Mouse (Mus musculus) monocyte, adult 59 days (primary cell): ENCODE data around the gene Npepps. TPM values are rescaled to one million over a fixed set of nuclear protein-coding genes. Genes with fewer than 3 reads are reported as not detected.

ENCODE experiments used
- total RNA-seq, 2 experiments: library from RNA; stranded (reverse); gene quantifications; one replicate each; pipeline ENCODE4 v1.2.4; 2023

Npepps gene
- 10 to 100 TPM; 59.1 to 59.2 TPM for total RNA-seq

DNA sequence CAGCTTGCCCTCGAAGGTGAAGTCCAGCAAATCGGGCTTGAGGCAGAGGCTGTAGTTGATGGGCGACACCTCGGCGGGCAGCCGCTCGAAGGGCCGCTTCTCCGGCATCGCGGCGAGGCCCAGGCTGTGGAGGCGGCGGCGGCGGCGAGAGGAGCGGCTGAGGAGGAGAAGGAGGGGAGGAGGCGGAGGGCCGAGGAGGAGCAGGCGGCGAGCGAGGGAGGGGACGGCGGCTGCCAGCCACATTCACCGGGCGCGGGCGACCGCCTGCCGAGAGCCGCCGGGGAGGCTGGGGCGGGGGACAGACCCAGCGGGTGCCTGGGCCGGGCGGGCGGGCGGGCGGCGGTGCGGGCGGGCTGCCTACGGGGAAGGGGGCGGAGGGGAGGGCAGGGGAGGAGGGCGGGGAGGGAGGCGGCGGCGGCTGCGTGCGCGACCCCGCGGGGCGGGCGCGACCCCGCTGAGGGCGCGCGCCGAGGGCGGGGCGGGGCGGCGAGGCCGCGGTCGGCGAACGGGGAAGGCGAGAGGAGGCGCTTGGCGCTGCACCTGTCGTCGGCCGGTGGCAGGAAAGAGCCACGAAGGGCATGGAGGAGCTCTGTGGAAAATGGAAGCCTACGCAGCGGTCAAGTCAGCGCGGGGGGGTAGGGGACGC lies at the start of gene Npepps:
Npepps (minus strand) TSS at position 423 of the 646 bp plus-strand sequence.

DNA sequence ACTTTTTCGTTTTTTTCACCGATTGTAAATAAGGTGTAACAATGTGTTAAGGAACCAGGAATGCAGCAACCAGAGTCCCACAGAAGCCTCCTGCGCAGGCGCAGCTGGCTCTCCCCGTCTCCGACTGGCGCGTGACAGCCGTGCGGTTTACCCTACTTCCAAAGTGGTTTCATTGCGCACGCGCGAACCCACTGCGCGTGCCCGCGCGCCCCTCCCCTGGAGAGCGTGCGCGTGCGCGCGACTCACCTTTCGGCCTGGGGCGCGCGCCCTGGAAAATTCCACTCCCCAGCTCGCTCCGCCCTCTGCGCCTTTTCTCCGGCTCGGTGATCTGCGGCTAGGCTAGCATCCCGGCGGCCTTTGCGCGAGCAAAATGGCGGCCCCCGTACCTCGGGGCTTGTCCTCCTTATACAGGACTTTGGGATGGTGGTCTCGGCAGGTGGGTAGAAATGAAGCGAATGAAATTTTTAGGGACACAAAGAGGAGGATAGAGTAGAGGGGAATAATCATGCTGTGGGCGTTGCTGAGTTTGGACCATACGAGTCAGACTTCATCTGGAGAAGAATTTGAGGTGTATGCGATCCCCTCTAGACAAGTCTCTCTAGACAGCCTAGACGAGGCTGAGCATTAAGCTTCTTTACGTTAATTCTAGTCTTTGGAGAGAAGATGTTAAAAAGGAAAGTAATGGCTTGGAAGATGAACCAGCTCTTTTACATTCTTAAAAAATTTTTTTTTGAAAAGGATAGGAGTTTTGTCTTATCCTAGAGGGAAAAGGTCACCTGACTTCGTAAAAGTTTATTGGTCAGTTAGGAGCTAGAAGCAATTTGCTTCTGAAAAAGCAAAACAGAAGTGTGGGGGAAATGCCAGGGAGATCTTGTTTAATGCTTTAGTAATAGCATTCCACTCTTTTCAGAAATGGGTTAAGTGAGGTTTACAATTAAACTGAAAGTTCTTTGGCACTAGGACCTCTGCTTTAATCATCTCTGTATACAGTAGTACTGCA lies 35.4 kb upstream of the Npepps start, which contains the start of gene Mrpl45:
Mrpl45 (plus strand) TSS at position 213 of the 1,000 bp plus-strand sequence.

DNA sequence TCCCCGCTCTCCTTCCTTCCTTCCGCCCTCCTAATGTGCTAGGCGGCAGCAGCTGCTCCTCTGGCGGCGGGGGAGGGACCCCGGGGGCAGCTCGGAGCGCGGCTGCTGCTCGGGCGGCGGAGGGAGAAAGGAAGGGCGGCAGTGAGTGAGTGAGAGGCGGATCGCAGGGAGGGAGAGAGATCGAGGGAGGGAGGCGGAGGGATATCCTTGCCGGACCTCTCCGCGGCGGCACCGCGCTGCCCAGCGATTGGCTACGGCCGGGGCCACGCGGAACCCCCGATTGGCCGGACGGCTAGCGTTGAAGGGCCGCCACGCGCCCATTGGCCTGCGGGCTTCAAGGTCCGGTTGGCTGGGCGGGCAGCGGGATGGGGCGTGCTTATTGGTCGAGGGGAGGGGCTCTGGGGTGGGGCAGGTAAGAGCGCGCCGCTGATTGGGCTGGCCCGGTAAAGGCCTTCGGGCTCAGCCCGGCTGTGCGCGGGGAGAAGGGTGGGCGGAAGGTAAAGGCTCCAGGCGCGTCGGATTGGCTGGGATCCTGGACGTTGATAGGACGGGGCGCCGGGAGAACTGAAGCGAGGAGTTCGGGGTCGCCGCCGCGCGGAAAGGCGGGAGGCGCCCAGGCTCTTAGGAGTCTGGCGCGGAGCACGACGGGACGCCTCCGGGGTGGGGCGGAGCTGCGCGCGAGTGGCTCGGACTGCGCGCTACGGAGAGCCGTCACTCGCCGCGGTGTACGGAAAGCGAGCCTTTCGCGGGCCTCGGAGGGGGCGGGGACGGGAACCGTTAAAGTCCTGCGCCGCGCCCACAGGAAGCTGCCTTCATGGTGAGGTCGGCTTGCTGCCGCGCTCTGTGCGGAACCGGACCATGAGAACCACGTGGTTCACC lies 92.4 kb downstream of the Npepps start, which contains the start of gene Kpnb1:
Kpnb1 (minus strand) TSS at position 118 of the 879 bp plus-strand sequence.

Other genes with a start within 250 kb of the Npepps start
- gene Lrrc46, start 239.2 kb downstream of the Npepps start, total RNA-seq = not detected
- gene Mrpl10, start 239.1 kb downstream of the Npepps start, total RNA-seq = 10 to 100 TPM; 38.5 to 41.1 TPM
- gene Osbpl7, start 230.0 kb downstream of the Npepps start, total RNA-seq = 10 to 100 TPM; 12.7 to 17.6 TPM
- under 1 TPM in 1 of 2 experiments, not detected in 1; 0.21 TPM for gene Tbx21, start 165.3 kb downstream of the Npepps start, total RNA-seq
- gene Tbkbp1, start 129.1 kb downstream of the Npepps start, total RNA-seq = 10 to 100 TPM; 46.7 to 50.4 TPM
- 10 to 100 TPM; 89.2 to 95.8 TPM for gene Kpnb1, start 92.8 kb downstream of the Npepps start, total RNA-seq
- gene Mrpl45, start 35.1 kb upstream of the Npepps start, total RNA-seq = 10 to 100 TPM; 10.5 to 11.5 TPM
- not detected for gene Gpr179, start 71.4 kb upstream of the Npepps start, total RNA-seq
- gene Socs7, start 81.9 kb upstream of the Npepps start, total RNA-seq = 10 to 100 TPM; 17.2 to 21.1 TPM
- gene Arhgap23, start 134.9 kb upstream of the Npepps start, total RNA-seq = 10 to 100 TPM; 30.8 to 35.8 TPM
- not detected for gene 4933428G20Rik, start 219.7 kb upstream of the Npepps start, total RNA-seq